Mouse (Mus musculus) adrenal gland, adult 18-20 months (tissue): Measurements from ENCODE around the gene Cfb. TPM values are rescaled to one million over a fixed set of nuclear protein-coding genes. Genes with fewer than 3 reads are reported as not detected.
"Not testable (repeated sequence)": the region's sequence is repeated elsewhere in the genome, so short reads cannot be mapped to it uniquely, and the experiment has no call there.

Experiments
- DNase-seq, 2 experiments: peaks; one replicate each; pipeline ENCODE4 v3.0.0; 2021 to 2022; ENCODE audit warnings: low spot score in 2 of 2
- microRNA-seq, 2 experiments: library from miRNA; unstranded; fragments of <30 nt; microRNA quantifications; one replicate each; pipeline ENCODE4 v1.2.0; 2021; ENCODE audit warnings: borderline number of aligned reads in 2 of 2
- total RNA-seq, 2 experiments: library from RNA; stranded (reverse); gene quantifications; 1 replicate in 1 of 2; 2 replicates in 1 of 2; pipeline ENCODE4 v1.2.3; 2021

The Cfb gene
- total RNA-seq, 2 experiments from 2014 or later: 14.6 to 38.9 TPM

DNA sequence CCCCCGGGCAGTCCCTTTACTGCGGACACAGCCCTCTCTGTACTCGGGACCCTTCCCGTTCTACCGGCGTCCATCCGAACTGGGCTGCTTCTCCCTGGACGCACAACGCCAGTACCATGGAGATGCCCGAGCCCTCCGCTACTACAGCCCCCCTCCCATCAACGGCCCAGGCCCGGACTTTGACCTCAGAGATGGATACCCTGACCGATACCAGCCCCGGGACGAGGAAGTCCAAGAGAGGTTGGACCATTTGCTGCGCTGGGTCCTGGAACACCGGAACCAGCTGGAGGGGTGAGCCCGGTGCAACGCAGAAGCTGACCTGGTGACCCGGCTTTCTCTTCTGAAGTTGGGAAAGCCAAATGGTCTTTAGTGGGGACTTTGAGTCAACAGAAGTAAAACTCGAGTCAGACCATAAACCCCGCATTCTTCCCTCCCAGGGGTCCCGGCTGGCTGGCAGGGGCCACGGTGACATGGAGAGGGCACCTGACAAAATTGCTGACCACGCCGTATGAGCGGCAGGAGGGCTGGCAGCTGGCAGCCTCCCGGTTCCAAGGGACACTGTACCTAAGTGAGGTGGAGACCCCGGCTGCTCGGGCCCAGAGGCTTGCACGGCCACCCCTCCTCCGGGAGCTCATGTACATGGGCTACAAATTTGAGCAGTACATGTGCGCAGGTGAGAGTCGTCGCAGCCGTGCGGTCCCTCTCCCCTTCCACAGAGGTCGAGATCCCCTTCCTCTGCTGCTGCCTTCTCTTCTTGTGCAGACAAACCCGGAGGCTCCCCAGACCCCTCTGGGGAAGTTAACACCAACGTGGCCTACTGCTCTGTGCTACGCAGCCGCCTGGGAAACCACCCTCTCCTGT is 24.6 kb downstream of the Cfb start:
- no peak for DNase-seq

- DNase-seq: peak; percentile 92 to 95
Observed at GRCm38 (mm10) chr17:34836856-34837221, 25.5 kb downstream of the Cfb start, which contains the start of the genes Stk19 and Dxo. Gene Stk19 (minus strand): TSS chr17:34836945. Gene Dxo (plus strand): TSS chr17:34837019.

DNA sequence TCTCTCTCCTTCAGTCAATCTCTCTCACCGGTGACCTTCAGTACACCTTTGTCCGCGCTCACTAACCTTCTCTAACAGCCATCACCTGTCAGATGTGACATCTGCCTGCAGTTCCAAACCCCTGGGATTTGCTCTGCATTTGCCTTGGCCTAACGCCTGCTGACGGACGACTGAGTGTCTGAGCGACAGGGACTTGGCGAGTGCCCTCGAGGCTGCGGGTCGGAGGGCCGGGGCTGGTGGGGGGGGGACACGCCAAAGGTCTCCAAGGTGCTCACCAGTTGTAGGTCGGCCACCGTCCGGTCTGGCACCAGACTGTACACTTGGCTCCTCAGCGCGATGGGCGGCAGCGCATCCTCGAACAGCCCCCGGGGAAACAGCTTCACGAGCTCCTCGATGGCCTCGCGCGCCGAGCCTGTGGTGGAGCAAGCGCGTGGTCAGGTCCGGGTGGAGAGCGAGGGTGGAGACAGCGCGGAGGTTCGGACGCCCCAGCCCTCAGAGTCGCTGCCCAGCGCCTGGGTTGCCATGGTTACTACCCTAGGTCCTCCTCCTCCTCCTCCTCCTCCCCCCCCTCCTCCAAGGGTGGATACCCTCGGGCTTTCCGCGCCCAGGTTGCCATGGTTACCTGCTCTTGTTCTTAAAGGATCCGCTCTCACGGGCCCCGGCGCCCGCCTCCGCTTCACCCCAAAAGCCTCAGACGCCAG is 26.0 kb downstream of the Cfb start:
- no peak for DNase-seq

DNA sequence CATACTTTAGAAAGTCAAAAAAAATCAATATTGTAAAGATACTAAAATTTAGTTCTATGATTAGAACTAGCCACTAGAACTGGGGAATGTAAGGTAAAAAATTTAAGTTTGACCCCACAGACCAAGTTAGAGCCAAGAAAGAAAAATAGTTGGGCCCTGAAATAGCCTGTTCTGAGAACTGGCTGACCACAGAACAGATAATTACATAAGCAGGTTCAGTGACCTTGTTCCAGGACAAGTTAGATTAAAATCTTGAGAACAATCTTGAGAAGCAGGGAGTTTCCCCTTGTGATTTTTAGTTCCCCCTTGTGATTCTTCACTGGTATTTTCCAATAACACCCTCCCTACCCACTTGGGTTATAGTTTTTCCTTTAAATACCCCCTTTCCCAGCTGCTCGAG is 31.5 kb downstream of the Cfb start:
- not testable (repeated sequence) for DNase-seq

DNA sequence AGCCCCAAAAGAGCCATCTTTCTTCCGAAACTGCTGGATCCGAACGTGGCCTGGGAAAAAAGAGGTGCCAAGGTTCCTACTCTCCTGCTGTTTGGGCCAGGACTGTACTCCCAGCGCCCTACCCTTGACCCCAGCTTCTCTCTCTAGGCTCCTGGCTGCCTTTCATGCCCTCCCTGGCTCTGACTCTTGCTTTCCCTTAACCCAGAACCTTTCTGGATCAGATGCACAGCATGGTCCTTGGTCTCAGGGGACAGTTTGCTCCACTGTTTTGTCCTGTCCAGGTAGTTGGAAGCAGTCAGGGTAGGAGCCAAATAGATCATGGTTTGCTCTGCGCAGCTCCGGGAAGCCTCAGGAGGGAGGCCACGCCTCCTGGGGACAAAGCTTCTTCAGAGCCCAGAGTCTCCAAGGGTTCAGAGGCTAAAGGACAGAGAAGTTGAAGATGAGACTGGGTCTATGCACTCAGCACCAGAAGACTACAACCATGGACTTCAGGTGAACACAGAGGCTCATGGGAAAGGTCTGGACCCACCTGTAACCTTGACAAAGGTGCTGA is 47.4 kb downstream of the Cfb start:
- DNase-seq: no peak

DNA sequence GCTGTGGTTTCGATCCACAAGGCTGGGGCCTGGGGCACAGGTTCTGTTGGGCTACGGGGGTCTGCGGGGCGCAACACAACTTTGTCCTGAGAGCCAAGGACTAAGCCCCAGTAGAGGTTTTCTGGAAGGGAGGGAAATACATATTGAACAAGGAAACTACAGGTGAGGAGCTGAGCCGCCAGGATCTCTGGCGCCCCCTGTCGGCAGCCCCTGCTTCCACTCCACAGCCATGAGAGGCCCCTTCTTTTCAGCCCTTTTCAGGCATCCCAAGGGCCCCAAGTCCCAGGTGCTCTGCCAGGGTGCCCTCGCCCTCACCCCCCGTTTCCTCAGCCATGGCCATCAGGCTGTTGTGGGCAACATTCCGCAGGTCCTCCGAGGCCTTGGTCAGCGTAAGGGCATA is 48.6 kb downstream of the Cfb start:
- DNase-seq: peak; percentile 49 to 68

DNA sequence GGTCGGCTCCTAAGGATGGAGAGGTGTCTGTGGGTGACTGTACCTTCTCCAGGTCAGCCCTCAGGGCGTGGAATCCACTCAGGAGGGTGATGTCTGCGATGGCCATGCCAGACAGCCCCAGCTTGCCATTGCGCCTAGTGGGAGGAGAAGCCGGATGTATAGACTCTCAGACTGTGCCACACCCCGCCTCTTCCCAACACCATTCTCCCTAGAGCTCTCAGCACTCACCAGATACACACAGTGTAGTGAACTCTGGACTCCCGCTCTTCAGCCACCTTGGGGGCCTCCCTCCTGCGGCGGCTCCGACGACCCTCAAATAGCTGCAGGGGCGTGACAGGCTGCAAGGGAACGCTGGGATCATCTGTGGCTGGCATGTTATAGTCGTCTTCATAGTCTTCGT is 51.0 kb downstream of the Cfb start:
- no peak for DNase-seq

DNA sequence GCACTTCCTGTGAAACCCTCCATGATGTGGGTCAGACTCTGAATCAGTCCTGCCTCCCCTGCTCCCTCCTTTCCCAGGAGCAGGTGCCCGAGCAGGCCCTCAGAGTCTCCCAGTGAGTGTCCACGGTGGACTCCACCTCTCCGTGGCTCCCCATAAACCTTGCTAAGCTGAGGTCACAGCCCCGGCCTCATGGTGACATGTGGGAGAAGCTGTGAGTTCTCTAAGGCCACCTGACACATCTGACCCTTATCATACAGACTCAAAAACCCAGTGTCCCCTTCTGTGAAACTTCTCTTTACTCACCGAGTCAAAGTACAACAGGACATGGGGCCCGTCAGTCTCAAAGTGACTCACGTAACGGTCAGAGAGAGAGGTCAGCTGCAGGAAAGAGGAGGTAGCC is 51.5 kb downstream of the Cfb start:
- DNase-seq: peak in 1 of 2 experiments; percentile 31

GRCm38 (mm10) chr17:34810411-34810810 is 51.9 kb downstream of the Cfb start:
- DNase-seq: peak in 1 of 2 experiments; percentile 37

DNA sequence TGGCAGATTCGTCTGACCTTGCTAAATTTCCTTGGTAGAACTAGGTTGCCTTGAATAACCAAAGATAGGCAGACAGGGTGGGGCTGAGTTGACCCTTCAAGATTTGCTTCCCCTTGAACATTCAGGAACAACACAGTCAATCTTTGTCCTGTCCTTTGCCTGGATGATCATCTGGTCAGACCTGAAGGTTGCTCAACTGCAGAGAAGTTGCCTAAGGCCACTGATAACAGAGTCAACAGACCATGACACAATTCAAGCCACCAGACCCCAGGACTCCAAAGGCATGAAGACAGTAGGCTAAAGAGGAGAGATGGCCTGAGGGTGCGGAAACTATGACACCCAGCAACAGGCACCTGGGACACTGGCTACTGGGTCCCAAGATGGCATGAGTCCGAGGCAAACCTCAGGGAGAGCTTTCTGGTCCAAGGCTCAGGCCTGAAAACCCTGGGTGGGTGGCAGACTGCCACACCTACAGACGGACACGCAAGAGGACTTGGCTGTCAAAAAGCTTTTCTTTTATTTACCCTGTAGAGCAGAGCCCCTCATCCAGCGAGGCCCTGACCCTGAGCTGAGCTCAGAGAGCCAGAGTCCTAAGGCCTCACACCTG is 53.6 kb downstream of the Cfb start:
- DNase-seq: no peak

- DNase-seq: no peak
Observed at GRCm38 (mm10) chr17:34807176-34807575, 55.1 kb downstream of the Cfb start.

Small RNAs within 50 kb of the gene (microRNA-seq; reads per million reads assigned to microRNA genes)
- gene Mir6970: 0.95 to 1.8 reads per million in 2 experiments
- gene Mir6971: 1.2 to 3.3 reads per million in 2 experiments
- 0 reads per million in 2 experiments for gene Mir6972

Other genes with a start within 250 kb of the Cfb start
- 1 to 10 TPM; 1.9 to 3.9 TPM for gene Egfl8, start 246.5 kb downstream of the Cfb start, total RNA-seq
- 10 to 100 TPM; 56.9 to 71.5 TPM for gene Ppt2, start 234.0 kb downstream of the Cfb start, total RNA-seq
- gene Prrt1, start 233.0 kb downstream of the Cfb start, total RNA-seq: 10 to 100 TPM; 10.4 to 17.9 TPM
- 10 to 100 TPM; 12.8 to 17.5 TPM for gene Fkbpl, start 217.8 kb downstream of the Cfb start, total RNA-seq
- gene Atf6b, start 215.4 kb downstream of the Cfb start, total RNA-seq: 10 to 100 TPM; 46.5 to 48.6 TPM
- gene Tnxb, start 192.0 kb downstream of the Cfb start, total RNA-seq: 10 to 100 TPM; 19.8 to 25.2 TPM
- gene C4b, start 118.6 kb downstream of the Cfb start, total RNA-seq: 100 to 1,000 TPM in 1 of 2 experiments, 10 to 100 TPM in 1; 99.1 to 174 TPM
- over 10,000 TPM in 1 of 2 experiments, 1,000 to 10,000 TPM in 1; 3,976 to 16,190 TPM for gene Cyp21a1, start 58.0 kb downstream of the Cfb start, total RNA-seq
- 10 to 100 TPM; 54.2 to 62.5 TPM for gene Stk19, start 25.6 kb downstream of the Cfb start, total RNA-seq
- gene Dxo, start 25.5 kb downstream of the Cfb start, total RNA-seq: 10 to 100 TPM; 75.5 to 82.1 TPM
- 10 to 100 TPM; 60.8 to 65.9 TPM for gene Skiv2l, start 12.3 kb downstream of the Cfb start, total RNA-seq
- gene Nelfe, start 12.1 kb downstream of the Cfb start, total RNA-seq: 10 to 100 TPM; 46.1 to 54.5 TPM
- gene Zbtb12, start 17.0 kb upstream of the Cfb start, total RNA-seq: 10 to 100 TPM in 1 of 2 experiments, 1 to 10 TPM in 1; 9.9 to 12.4 TPM
- gene Gm20547, start 19.5 kb upstream of the Cfb start, total RNA-seq: under 1 TPM in 1 of 2 experiments, not detected in 1; 0.19 TPM
- gene C2, start 35.7 kb upstream of the Cfb start, total RNA-seq: 10 to 100 TPM; 88.3 to 89.2 TPM
- 100 to 1,000 TPM; 101 to 144 TPM for gene Ehmt2, start 36.0 kb upstream of the Cfb start, total RNA-seq
- gene Slc44a4, start 51.9 kb upstream of the Cfb start, total RNA-seq: under 1 TPM; 0.30 to 0.51 TPM
- gene Neu1, start 68.7 kb upstream of the Cfb start, total RNA-seq: 10 to 100 TPM; 22.5 to 24.3 TPM
- gene Hspa1b, start 96.7 kb upstream of the Cfb start, total RNA-seq: 100 to 1,000 TPM; 635 to 643 TPM
- gene Gm20481, start 107.4 kb upstream of the Cfb start, total RNA-seq: under 1 TPM in 1 of 2 experiments, not detected in 1; 0.60 TPM
- 100 to 1,000 TPM; 195 to 256 TPM for gene Hspa1a, start 109.6 kb upstream of the Cfb start, total RNA-seq
- gene Hspa1l, start 110.2 kb upstream of the Cfb start, total RNA-seq: under 1 TPM; 0.30 to 0.58 TPM
- 10 to 100 TPM; 31.9 to 34.5 TPM for gene Lsm2, start 119.3 kb upstream of the Cfb start, total RNA-seq
- 10 to 100 TPM; 49.8 to 64.8 TPM for gene Vars, start 138.5 kb upstream of the Cfb start, total RNA-seq
- gene Vwa7, start 154.1 kb upstream of the Cfb start, total RNA-seq: under 1 TPM; 0.50 to 0.61 TPM
- under 1 TPM in 1 of 2 experiments, not detected in 1; 0.51 TPM for gene Sapcd1, start 165.5 kb upstream of the Cfb start, total RNA-seq
- gene Msh5, start 184.2 kb upstream of the Cfb start, total RNA-seq: 1 to 10 TPM; 1.1 to 1.3 TPM
- 10 to 100 TPM; 71.9 to 92.9 TPM for gene Clic1, start 187.4 kb upstream of the Cfb start, total RNA-seq
- 10 to 100 TPM in 1 of 2 experiments, 1 to 10 TPM in 1; 9.1 to 17.0 TPM for gene Ddah2, start 196.5 kb upstream of the Cfb start, total RNA-seq
- gene Ly6g6c, start 202.9 kb upstream of the Cfb start, total RNA-seq: not detected
- under 1 TPM; 0.13 to 0.22 TPM for gene Mpig6b, start 203.7 kb upstream of the Cfb start, total RNA-seq
- not detected for gene Ly6g6e, start 214.4 kb upstream of the Cfb start, total RNA-seq
- not detected for gene Ly6g6d, start 215.5 kb upstream of the Cfb start, total RNA-seq
- gene Ly6g6f, start 223.1 kb upstream of the Cfb start, total RNA-seq: not detected
- 10 to 100 TPM; 75.0 to 88.2 TPM for gene Abhd16a, start 226.7 kb upstream of the Cfb start, total RNA-seq
- gene Ly6g5c, start 245.8 kb upstream of the Cfb start, total RNA-seq: not detected